Mouse (Mus musculus): ENCODE results near the gene Vash2.

- peak; percentile 54; the same call in 1 of the 2 replicates for TF ChIP-seq EP300 (IDR thresholded peaks at IDR 0.05; ENCODE audit: low read length)
- TF ChIP-seq CTCF (conservative IDR thresholded peaks at IDR 0.05 in 1 of 2, IDR thresholded peaks at IDR 0.05 in 1 of 2; ENCODE audit: low read depth in 2 of 2, low read length in 2 of 2), result no peak
- no peak for TF ChIP-seq POLR2A (IDR thresholded peaks at IDR 0.05; ENCODE audit: low read depth, low read length)
- no peak; the same call in 1 of the 2 replicates for TF ChIP-seq ETS1 (conservative IDR thresholded peaks at IDR 0.05; ENCODE audit: low read depth, low read length)
- no peak for TF ChIP-seq ZC3H11A (IDR thresholded peaks at IDR 0.05; ENCODE audit: low read depth, low read length)
- no peak for TF ChIP-seq HCFC1 (IDR thresholded peaks at IDR 0.05; ENCODE audit: low read depth, low read length)
- peak; percentile 20; the same call in 1 of the 2 replicates for TF ChIP-seq BHLHE40 (IDR thresholded peaks at IDR 0.05; ENCODE audit: low read depth, low read length)
- TF ChIP-seq KAT2A (IDR thresholded peaks at IDR 0.05; ENCODE audit: insufficient replicate concordance, low read length), result no peak
- TF ChIP-seq IRF4 (IDR thresholded peaks at IDR 0.05; ENCODE audit: low read depth, low read length), result no peak
These were observed 40.7 kb upstream of the Vash2 start for GRCm38 (mm10) chr1:191019803-191020202.
